Mouse (Mus musculus) layer of hippocampus, postnatal 25 days (tissue): ENCODE results near the gene Acmsd. TPM values are rescaled to one million over a fixed set of nuclear protein-coding genes. Genes with fewer than 3 reads are reported as not detected.

Experiments
- DNase-seq, 2 experiments: peaks; one replicate each; pipeline ENCODE4 v3.0.0; 2022; ENCODE audit warnings: mixed read lengths in 2 of 2, low spot score in 1 of 2; ENCODE audit errors: extremely low spot score in 1 of 2
- total RNA-seq, 2 experiments: library from RNA; stranded (reverse); gene quantifications; 2 replicates each; pipeline ENCODE4 v1.2.3; 2021

Gene Acmsd
- total RNA-seq, 2 experiments from 2014 or later, result not detected

DNA sequence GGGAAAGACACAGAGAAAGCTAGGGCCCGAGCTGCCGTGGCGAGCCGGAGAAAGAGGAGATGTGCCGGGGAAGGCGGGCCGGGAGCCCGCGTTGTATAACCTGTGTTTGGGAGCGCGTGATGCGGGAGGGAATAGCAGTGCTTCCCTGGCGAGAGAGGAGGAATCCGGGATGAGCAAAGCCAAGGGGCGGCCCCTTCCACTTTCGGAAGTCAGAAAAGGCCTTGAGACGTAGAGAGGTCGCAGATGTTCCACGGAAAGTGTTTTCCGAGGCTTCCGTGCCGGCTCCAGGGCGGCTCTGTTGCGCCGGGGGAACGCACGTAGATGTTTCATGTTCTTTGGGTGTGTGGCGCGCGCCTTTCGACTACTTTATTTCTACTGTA lies 45.3 kb downstream of the Acmsd start:
- DNase-seq, result no peak

GRCm38 (mm10) chr1:127775206-127775720 lies 46.0 kb downstream of the Acmsd start:
- DNase-seq, result no peak

GRCm38 (mm10) chr1:127776246-127776645 lies 47.0 kb downstream of the Acmsd start:
- no peak for DNase-seq

DNA sequence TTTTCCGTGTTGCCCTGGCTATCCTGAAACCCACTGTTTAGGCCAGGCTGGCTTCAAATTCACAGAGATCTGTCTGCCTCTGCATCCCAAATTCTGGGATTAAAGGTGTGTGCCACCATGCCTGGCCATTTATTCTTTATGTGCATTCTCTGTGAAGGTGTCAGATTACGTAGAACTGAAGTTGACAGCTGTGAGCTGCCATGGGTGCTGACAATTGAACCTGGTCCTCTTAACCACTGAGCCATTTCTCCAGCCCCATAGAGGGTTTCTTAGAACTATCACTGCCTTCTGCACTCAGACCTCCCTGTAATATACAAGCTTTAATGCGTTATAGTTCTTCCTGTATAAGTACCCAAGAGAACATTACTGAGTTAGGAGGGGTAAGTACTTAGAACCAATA lies 49.4 kb downstream of the Acmsd start:
- no peak for DNase-seq

- no peak for DNase-seq
These were observed 50.9 kb downstream of the Acmsd start for GRCm38 (mm10) chr1:127780142-127780541.

DNA sequence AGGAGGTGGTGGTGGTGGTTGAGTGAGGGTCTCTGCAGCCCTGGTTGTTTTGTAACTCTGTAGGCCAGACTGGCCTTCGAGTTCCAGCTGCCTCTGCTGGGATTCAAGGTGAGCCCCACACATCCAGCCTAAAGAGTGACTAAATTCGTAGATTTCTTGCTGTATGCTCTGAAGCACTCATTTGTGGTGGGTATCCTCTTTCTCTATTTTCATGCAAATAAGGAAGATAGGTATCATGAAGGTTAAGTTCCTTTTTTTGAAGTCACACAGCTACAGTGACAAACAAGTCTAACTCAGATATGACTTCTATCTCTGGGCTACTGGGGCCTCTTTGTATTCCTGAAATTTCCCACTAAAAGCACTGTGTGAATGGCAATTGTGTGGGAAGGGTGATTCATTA lies 51.6 kb downstream of the Acmsd start:
- no peak for DNase-seq

DNA sequence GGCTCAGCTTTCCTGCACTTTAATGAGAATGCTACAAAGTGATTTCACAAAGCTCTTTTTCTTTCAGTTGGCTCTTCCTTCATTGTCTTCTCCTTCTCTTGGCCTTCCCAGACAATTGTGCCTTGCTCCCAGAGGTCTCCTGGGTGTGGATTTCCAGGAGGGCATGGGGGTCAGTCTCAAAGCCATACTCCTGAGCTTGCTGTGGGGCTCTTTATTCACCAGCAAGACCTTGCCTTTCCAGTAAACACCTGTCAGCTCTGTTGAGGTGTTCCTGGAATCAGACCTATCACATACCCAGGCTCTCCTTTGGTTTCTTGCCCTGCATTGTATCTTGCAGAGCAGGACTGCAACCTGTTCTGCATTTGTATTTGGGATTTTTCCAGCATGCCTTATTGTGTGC lies 54.6 kb downstream of the Acmsd start:
- no peak for DNase-seq

DNA sequence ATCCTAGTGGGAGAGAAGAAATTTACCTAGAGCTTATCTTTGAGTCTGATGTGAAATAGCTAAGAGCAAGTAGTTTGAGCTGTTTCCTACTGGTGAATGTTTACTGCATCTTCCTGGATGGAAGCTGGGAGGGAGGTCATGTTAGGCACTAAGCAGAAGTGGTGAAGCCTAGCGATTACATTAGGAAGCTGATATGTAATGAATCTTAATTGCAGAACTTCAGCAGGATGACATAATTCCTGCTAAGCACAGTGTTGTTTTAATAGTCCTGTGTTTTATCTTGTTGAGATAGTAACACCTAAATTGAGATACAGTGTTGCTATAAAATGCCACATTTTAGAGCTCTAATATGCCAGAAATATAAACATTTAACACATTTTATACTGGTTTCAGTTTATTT lies 56.7 kb downstream of the Acmsd start:
- DNase-seq, result no peak

DNA sequence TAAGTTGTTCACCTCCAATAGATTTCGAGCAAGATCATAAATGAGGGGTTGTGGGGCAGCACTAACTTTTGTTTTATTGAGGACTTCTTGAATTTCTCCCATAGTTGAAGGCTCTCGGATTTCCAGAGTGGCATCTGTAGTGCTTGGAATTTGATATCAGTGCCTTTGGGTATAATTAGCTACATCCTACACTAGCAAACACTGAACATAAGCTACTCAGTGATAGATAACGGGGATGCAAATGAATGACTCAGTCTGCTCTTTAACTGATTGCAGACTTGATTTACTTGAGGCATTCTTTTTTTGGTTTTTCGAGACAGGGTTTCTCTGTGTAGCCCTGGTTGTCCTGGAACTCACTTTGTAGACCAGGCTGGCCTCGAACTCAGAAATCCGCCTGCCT lies 59.7 kb downstream of the Acmsd start:
- no peak for DNase-seq

- no peak for DNase-seq
These were observed 64.2 kb downstream of the Acmsd start for GRCm38 (mm10) chr1:127793459-127793858.

DNA sequence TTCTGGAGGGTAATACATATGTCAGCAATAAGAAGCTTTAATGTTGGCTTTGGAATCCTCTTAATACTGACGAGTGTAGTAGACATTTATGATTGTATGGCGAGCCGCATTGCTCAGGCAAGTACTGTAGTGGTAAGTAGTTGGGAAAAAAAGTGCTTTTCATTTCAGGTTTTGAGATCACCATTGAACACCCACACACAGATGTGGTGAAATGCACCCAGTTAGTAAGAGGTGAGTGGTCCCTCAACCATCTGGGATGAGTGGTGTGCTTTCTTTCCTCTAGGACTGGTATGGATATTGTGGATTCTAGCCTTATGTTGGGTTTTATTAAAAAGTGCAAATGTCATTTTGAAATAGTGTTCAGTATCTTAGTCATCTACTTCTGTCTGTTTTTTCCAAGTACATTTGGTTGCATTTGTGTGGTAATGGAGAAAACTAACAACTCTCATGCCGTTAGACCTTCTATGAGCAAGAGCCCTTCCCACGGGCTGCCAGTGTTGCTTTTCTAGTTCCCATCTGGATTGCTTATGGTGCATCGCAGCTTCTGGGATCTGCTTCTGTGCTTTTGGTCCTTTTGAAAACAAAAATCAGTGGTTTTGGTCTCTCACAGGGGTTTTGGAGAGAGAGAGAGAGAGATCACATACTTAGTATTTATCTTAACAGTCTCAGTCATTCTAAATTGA lies 66.0 kb downstream of the Acmsd start:
- no peak for DNase-seq

GRCm38 (mm10) chr1:127796341-127796740 lies 67.1 kb downstream of the Acmsd start:
- DNase-seq, result no peak

GRCm38 (mm10) chr1:127796752-127797151 lies 67.5 kb downstream of the Acmsd start:
- DNase-seq, result no peak

DNA sequence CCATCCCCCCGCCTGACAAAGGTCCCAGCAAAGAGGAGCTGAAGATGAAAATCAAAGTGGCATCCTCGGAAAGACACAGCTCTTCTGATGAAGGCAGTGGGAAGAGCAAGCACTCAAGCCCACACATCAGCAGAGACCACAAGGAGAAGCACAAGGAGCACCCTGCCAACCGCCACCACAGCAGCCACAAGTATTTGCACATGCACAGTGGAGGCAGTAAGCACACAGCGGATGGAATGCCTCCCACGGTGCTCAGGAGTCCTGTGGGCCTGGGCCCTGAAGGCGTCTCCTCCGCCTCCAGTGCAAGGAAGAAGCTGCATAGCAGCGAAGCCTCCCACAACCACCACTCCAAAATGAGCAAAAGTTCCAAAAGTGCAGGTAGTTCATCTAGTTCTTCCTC lies 73.7 kb downstream of the Acmsd start:
- DNase-seq, result no peak

DNA sequence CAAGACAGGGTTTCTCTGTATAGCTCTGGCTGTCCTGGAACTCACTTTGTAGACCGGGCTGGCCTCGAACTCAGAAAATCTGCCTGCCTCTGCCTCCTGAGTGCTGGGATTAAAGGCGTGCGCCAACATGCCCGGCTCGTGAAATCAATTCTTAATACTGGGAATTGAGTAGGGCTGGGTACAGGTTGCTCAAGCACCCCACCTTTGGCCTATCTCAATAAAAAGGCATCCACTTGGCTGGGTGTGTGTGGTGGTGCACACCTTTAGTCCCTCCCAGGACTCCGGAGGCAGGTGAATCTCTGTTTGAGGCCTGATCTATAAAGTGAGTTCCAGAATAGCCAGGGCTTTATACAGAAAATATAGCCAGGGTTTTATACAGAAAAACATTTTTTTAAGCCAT lies 79.5 kb downstream of the Acmsd start:
- no peak for DNase-seq

DNA sequence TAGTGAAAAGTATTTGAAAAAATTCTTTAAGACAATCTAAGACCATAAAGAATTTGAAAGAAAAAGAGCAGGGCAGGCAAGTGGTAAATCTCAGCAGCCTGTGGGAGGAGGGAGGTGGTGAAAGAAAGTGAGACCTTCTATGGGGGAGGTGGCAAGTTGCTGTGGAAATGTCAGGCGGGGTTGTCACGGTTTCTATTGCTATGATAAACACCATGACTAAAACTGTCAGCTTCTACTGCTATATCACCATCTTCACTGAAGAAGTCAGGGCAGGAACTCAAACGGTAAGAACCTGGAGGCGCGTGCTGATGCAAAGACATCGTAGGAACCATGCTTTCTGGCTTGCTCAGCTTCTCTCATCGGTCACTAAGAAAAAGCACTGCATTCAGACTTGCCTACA lies 83.7 kb downstream of the Acmsd start:
- no peak for DNase-seq

DNA sequence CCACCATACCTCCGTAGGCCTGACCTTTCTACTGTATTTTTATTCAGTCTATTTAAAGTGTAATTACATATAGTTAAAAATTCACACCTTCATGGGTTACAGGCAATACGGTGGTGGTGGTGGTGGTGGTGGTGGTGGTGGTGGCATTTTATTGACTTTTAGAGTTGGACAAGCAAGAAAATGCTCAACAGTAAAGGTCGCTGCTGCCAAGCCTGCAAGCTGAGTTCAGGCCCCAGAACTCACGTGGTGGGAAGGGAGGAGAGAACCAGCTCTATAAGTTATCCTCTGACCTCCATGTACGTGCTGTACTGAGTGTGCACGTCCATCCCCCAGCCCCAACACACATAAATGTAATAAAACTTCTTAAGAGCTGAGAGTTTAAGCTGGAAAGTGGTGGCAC lies 87.2 kb downstream of the Acmsd start:
- no peak for DNase-seq

Other genes with a start within 250 kb of the Acmsd start
- gene Tmem163, start 49.9 kb upstream of the Acmsd start, total RNA-seq, result 10 to 100 TPM; 18.0 to 18.6 TPM
- 10 to 100 TPM; 53.0 to 72.0 TPM for gene Ccnt2, start 44.8 kb downstream of the Acmsd start, total RNA-seq
- 1 to 10 TPM; 3.8 to 5.3 TPM for gene Map3k19, start 125.6 kb downstream of the Acmsd start, total RNA-seq
- gene Rab3gap1, start 139.4 kb downstream of the Acmsd start, total RNA-seq, result 10 to 100 TPM; 65.9 to 67.9 TPM